Mouse (Mus musculus): ENCODE measurements around the gene Skint6. TPM values are rescaled to one million over a fixed set of nuclear protein-coding genes. Genes with fewer than 3 reads are reported as not detected.
"Not testable (repeated sequence)": the region's sequence is repeated elsewhere in the genome, so short reads cannot be mapped to it uniquely, and the experiment has no call there.

Gene Skint6
- polyA plus RNA-seq, 1 experiment: not detected

- Histone ChIP-seq H3K27me3 (ENCODE audit: control insufficient read depth, insufficient read depth, insufficient read length) (no peaks in the 10 kb centered on the region), H3ac (ENCODE audit: control insufficient read depth, insufficient read length) (no peak overlapping the region), H3K36me3 (ENCODE audit: control insufficient read depth, insufficient read depth) (no peaks in the 10 kb centered on the region), H3K4me3 (no peak overlapping the region), H3K4me2 (ENCODE audit: low read depth) (no peak overlapping the region), H3K79me2 (ENCODE audit: control insufficient read depth, insufficient read depth) (no peaks in the 10 kb centered on the region)
- TF ChIP-seq POLR2AphosphoS2 (IDR thresholded peaks at IDR 0.05; ENCODE audit: insufficient read length, low read depth): no peak
- no peak for TF ChIP-seq MYOG (IDR thresholded peaks at IDR 0.05; ENCODE audit: control insufficient read depth in 1 of 3, insufficient read depth in 1 of 3, insufficient read length in 2 of 3, low read depth in 2 of 3)
- no peak for TF ChIP-seq USF1 (IDR thresholded peaks at IDR 0.05; ENCODE audit: low read depth)
Measured at GRCm38 (mm10) chr4:113245808-113246207, 41.0 kb downstream of the Skint6 start.

- Histone ChIP-seq H3K79me2 (ENCODE audit: control insufficient read depth, insufficient read depth) (no peaks in the 10 kb centered on the region), H3ac (ENCODE audit: control insufficient read depth, insufficient read length) (no peak overlapping the region), H3K4me2 (ENCODE audit: low read depth) (no peak overlapping the region), H3K4me3 (no peak overlapping the region), H3K27me3 (ENCODE audit: control insufficient read depth, insufficient read depth, insufficient read length) (no peaks in the 10 kb centered on the region), H3K36me3 (ENCODE audit: control insufficient read depth, insufficient read depth) (no peaks in the 10 kb centered on the region)
- TF ChIP-seq SRF (IDR thresholded peaks at IDR 0.05; ENCODE audit: control insufficient read depth, insufficient read length, low read depth) (no peak), POLR2A (IDR thresholded peaks at IDR 0.05; ENCODE audit: insufficient read length, low read depth) (no peak), MAX (IDR thresholded peaks at IDR 0.05; ENCODE audit: low read depth) (no peak), POLR2AphosphoS2 (IDR thresholded peaks at IDR 0.05; ENCODE audit: insufficient read length, low read depth) (no peak), MYOG (IDR thresholded peaks at IDR 0.05; ENCODE audit: control insufficient read depth in 1 of 3, insufficient read depth in 1 of 3, insufficient read length in 2 of 3, low read depth in 2 of 3) (no peak), REST (IDR thresholded peaks at IDR 0.05; ENCODE audit: insufficient read depth, insufficient read length) (no peak), TCF3 (IDR thresholded peaks at IDR 0.05; ENCODE audit: insufficient read length, low read depth) (no peak), USF1 (IDR thresholded peaks at IDR 0.05; ENCODE audit: low read depth) (no peak), MYOD1 (IDR thresholded peaks at IDR 0.05; ENCODE audit: control insufficient read depth in 1 of 3, insufficient read length in 2 of 3, low read depth in 2 of 3) (no peak), TCF12 (IDR thresholded peaks at IDR 0.05; ENCODE audit: insufficient read depth, poor library complexity, severe bottlenecking) (no peak), E2F4 (IDR thresholded peaks at IDR 0.05; ENCODE audit: insufficient read depth) (no peak), CEBPB (IDR thresholded peaks at IDR 0.05; ENCODE audit: insufficient read depth, poor library complexity, severe bottlenecking) (no peak)
Measured at GRCm38 (mm10) chr4:113067621-113068020, 219.2 kb downstream of the Skint6 start.

- not testable (repeated sequence) for H3K4me2 ChIP-seq (ENCODE audit: low read depth); H3ac ChIP-seq (ENCODE audit: control insufficient read depth, insufficient read length); H3K36me3 ChIP-seq (ENCODE audit: control insufficient read depth, insufficient read depth); H3K79me2 ChIP-seq (ENCODE audit: control insufficient read depth, insufficient read depth); H3K4me3 ChIP-seq; H3K27me3 ChIP-seq (ENCODE audit: control insufficient read depth, insufficient read depth, insufficient read length)
Measured at GRCm38 (mm10) chr4:112979160-112979559, 307.6 kb downstream of the Skint6 start.

GRCm38 (mm10) chr4:112790646-112791045, 496.1 kb downstream of the Skint6 start:
- no peaks in the 10 kb centered on the region for H3K79me2 ChIP-seq (ENCODE audit: control insufficient read depth, insufficient read depth)
- H3K36me3 ChIP-seq (ENCODE audit: control insufficient read depth, insufficient read depth): no peaks in the 10 kb centered on the region
- no peaks in the 10 kb centered on the region for H3K27me3 ChIP-seq (ENCODE audit: control insufficient read depth, insufficient read depth, insufficient read length)
- H3K4me2 ChIP-seq (ENCODE audit: low read depth): no peak overlapping the region
- H3ac ChIP-seq (ENCODE audit: control insufficient read depth, insufficient read length): no peak overlapping the region
- no peak for TF ChIP-seq MAX (IDR thresholded peaks at IDR 0.05; ENCODE audit: low read depth)
- TF ChIP-seq POLR2AphosphoS2 (IDR thresholded peaks at IDR 0.05; ENCODE audit: insufficient read length, low read depth): no peak
- no peak for TF ChIP-seq REST (IDR thresholded peaks at IDR 0.05; ENCODE audit: insufficient read depth, insufficient read length)
- no peak for TF ChIP-seq TCF3 (IDR thresholded peaks at IDR 0.05; ENCODE audit: insufficient read length, low read depth)
- no peak for TF ChIP-seq SRF (IDR thresholded peaks at IDR 0.05; ENCODE audit: control insufficient read depth, insufficient read length, low read depth)
- no peak for TF ChIP-seq POLR2A (IDR thresholded peaks at IDR 0.05; ENCODE audit: insufficient read length, low read depth)
- TF ChIP-seq CEBPB (IDR thresholded peaks at IDR 0.05; ENCODE audit: insufficient read depth, poor library complexity, severe bottlenecking): no peak
- TF ChIP-seq USF1 (IDR thresholded peaks at IDR 0.05; ENCODE audit: low read depth): no peak
- TF ChIP-seq TCF12 (IDR thresholded peaks at IDR 0.05; ENCODE audit: insufficient read depth, poor library complexity, severe bottlenecking): no peak
- no peak for TF ChIP-seq E2F4 (IDR thresholded peaks at IDR 0.05; ENCODE audit: insufficient read depth)
- TF ChIP-seq MYOD1 (IDR thresholded peaks at IDR 0.05; ENCODE audit: control insufficient read depth in 1 of 3, insufficient read length in 2 of 3, low read depth in 2 of 3): no peak
- no peak for TF ChIP-seq MYOG (IDR thresholded peaks at IDR 0.05; ENCODE audit: control insufficient read depth in 1 of 3, insufficient read depth in 1 of 3, insufficient read length in 2 of 3, low read depth in 2 of 3)
- H3K4me3 ChIP-seq: no peak overlapping the region

- no peaks in the 10 kb centered on the region for H3K27me3 ChIP-seq (ENCODE audit: control insufficient read depth, insufficient read depth, insufficient read length)
- H3K79me2 ChIP-seq (ENCODE audit: control insufficient read depth, insufficient read depth): no peaks in the 10 kb centered on the region
- TF ChIP-seq MYOD1 (IDR thresholded peaks at IDR 0.05; ENCODE audit: control insufficient read depth in 1 of 3, insufficient read length in 2 of 3, low read depth in 2 of 3) (no peak), POLR2AphosphoS2 (IDR thresholded peaks at IDR 0.05; ENCODE audit: insufficient read length, low read depth) (no peak), TCF3 (IDR thresholded peaks at IDR 0.05; ENCODE audit: insufficient read length, low read depth) (no peak), MAX (IDR thresholded peaks at IDR 0.05; ENCODE audit: low read depth) (no peak), REST (IDR thresholded peaks at IDR 0.05; ENCODE audit: insufficient read depth, insufficient read length) (no peak), USF1 (IDR thresholded peaks at IDR 0.05; ENCODE audit: low read depth) (no peak), POLR2A (IDR thresholded peaks at IDR 0.05; ENCODE audit: insufficient read length, low read depth) (no peak)
- no peak within 1 kb of the TSS for H3K4me3 ChIP-seq
- no peaks in the 10 kb centered on the region for H3K36me3 ChIP-seq (ENCODE audit: control insufficient read depth, insufficient read depth)
- H3K4me2 ChIP-seq (ENCODE audit: low read depth): no peak within 1 kb of the TSS
- no peak within 1 kb of the TSS for H3ac ChIP-seq (ENCODE audit: control insufficient read depth, insufficient read length)
Measured at GRCm38 (mm10) chr4:112774766-112775165, 512.0 kb downstream of the Skint6 start, which contains the start of gene Skint10. TSS of gene Skint10 (minus strand) at chr4:112774866.

Data from myocyte (in vitro differentiated cells).